Mouse (Mus musculus) limb, embryonic 11.5 days (tissue): ENCODE results near the gene Gm1123. TPM values are rescaled to one million over a fixed set of nuclear protein-coding genes. Genes with fewer than 3 reads are reported as not detected.

Source experiments
- ATAC-seq: fragments of 200-750 bp; cut with Nextera tagmentation; 2 replicates; pipeline ENCODE4 v1.8.0; 2017; ENCODE audit warnings: low read depth; ENCODE audit not compliant: insufficient number of reproducible peaks, low FRiP score, low TSS enrichment
- DNase-seq: peaks from one replicate; pipeline ENCODE4 v3.0.0-alpha.2; 2015; ENCODE audit warnings: low spot score
- H3K27ac ChIP-seq: fragments of 300-500 bp; sonication (generic); replicated peaks from 2 replicates; pipeline ENCODE4 v1.5.1; 2014; ENCODE audit warnings: low read depth, mild to moderate bottlenecking, low read length
- H3K27me3 ChIP-seq: fragments of 300-500 bp; sonication (generic); 2 replicates; pipeline ENCODE4 v1.6.1; 2014; ENCODE audit warnings: mild to moderate bottlenecking, low read length, mixed read lengths; ENCODE audit not compliant: control insufficient read depth, insufficient read depth
- H3K36me3 ChIP-seq: fragments of 300-500 bp; sonication (generic); 2 replicates; pipeline ENCODE4 v1.6.1; 2014; ENCODE audit warnings: mild to moderate bottlenecking, low read length, moderate library complexity, mixed read lengths; ENCODE audit not compliant: control insufficient read depth, insufficient read depth
- H3K4me1 ChIP-seq: fragments of 300-500 bp; sonication (generic); 2 replicates; pipeline ENCODE4 v1.6.1; 2014; ENCODE audit warnings: low read length, mixed read lengths; ENCODE audit not compliant: control insufficient read depth, insufficient read depth
- H3K4me2 ChIP-seq: fragments of 300-500 bp; sonication (generic); 2 replicates; pipeline ENCODE4 v1.6.1; 2014; ENCODE audit warnings: low read depth, mild to moderate bottlenecking, moderate library complexity; ENCODE audit not compliant: severe bottlenecking
- H3K4me3 ChIP-seq: fragments of 300-500 bp; sonication (generic); 2 replicates; pipeline ENCODE4 v1.5.1; 2014; ENCODE audit warnings: low read depth, low read length
- H3K9ac ChIP-seq: fragments of 300-500 bp; sonication (generic); 2 replicates; pipeline ENCODE4 v1.6.1; 2014; ENCODE audit warnings: mild to moderate bottlenecking, low read length
- H3K9me3 ChIP-seq: fragments of 300-500 bp; sonication (generic); 2 replicates; pipeline ENCODE4 v1.6.1; 2016; ENCODE audit warnings: low read length; ENCODE audit not compliant: control insufficient read depth
- whole genome bisulfite sequencing: fragments of 180-500 bp; shearing (Covaris S2); extraction: QIAGEN DNeasy Blood & Tissue Kit; methylation state at CpG from one replicate; pipeline ENCODE4 v1.1.7; 2014; 5-methylcytosine and 5-hydroxymethylcytosine counted together
- polyA plus RNA-seq: library from polyadenylated mRNA; unstranded; fragments of >200 nt; fragmentation: Nextera tagmentation; extraction: Ambion mirVana; gene quantifications from 2 replicates; pipeline ENCODE4 v1.2.1, GENCODE M21; 2014

Gene Gm1123
- polyA plus RNA-seq, 1 experiment from 2014 or later = not detected

GRCm38 (mm10) chr9:99021166-99021565, 14.3 kb downstream of the Gm1123 start:
- Histone ChIP-seq H3K4me2 (no peak overlapping the region), H3K9ac (no peak overlapping the region), H3K4me1 (no peaks in the 10 kb centered on the region), H3K9me3 (no peaks in the 10 kb centered on the region), H3K36me3 (no peaks in the 10 kb centered on the region), H3K27me3 (no peaks in the 10 kb centered on the region), H3K27ac (no peak overlapping the region), H3K4me3 (no peak overlapping the region)
- no peak for ATAC-seq
- 55% methylated on average over 5 of the region's 5 CpGs for WGBS
- no peak for DNase-seq

DNA sequence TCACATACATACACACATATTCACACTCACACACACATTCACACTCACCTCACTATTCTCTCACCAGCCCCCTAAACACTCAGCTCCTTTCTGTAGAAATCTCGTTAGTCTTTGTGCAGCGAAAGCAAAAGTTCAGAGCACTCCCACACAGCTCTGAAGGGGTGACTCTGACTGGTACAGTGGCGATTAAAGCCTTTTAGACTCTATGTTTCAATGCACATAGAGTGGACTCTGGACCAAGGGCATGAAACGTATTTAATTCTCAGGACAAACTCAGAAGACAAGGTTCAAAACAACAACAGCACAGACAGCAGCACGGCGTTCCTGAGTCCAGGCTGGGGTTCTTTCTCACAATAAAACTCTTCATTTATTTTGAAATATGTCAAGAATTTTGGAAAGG, 17.8 kb downstream of the Gm1123 start:
- Histone ChIP-seq H3K27ac (no peak overlapping the region), H3K36me3 (no peaks in the 10 kb centered on the region), H3K4me1 (no peaks in the 10 kb centered on the region), H3K27me3 (no peaks in the 10 kb centered on the region), H3K9me3 (no peaks in the 10 kb centered on the region), H3K4me2 (no peak overlapping the region), H3K9ac (no peak overlapping the region), H3K4me3 (no peak overlapping the region)
- ATAC-seq = no peak
- no peak for DNase-seq
- WGBS = 83% methylated on average over 6 of the region's 6 CpGs

- 76% methylated on average over 3 of the region's 3 CpGs for WGBS
- Histone ChIP-seq H3K4me1 (peaks cover 3% of the 10 kb centered on the region; the same call in 1 of the 2 replicates), H3K9ac (no peak overlapping the region), H3K27ac (no peak overlapping the region), H3K4me2 (no peak overlapping the region), H3K9me3 (no peaks in the 10 kb centered on the region), H3K27me3 (no peaks in the 10 kb centered on the region), H3K4me3 (no peak overlapping the region), H3K36me3 (no peaks in the 10 kb centered on the region)
- ATAC-seq = no peak
- DNase-seq = no peak
Observed at GRCm38 (mm10) chr9:99016759-99017158, 18.8 kb downstream of the Gm1123 start.

- Histone ChIP-seq H3K9ac (no peak overlapping the region), H3K4me1 (peaks cover 3% of the 10 kb centered on the region; the same call in 1 of the 2 replicates), H3K4me2 (no peak overlapping the region), H3K36me3 (no peaks in the 10 kb centered on the region), H3K27me3 (no peaks in the 10 kb centered on the region), H3K9me3 (no peaks in the 10 kb centered on the region), H3K4me3 (no peak overlapping the region), H3K27ac (no peak overlapping the region)
- 75% methylated on average over 3 of the region's 3 CpGs for WGBS
- DNase-seq = no peak
- no peak for ATAC-seq
Observed at GRCm38 (mm10) chr9:99016301-99016700, 19.2 kb downstream of the Gm1123 start.

GRCm38 (mm10) chr9:99009898-99010199, 25.7 kb downstream of the Gm1123 start:
- Histone ChIP-seq H3K9ac (no peak overlapping the region), H3K4me2 (no peak overlapping the region), H3K4me1 (peaks cover 3% of the 10 kb centered on the region; the same call in 1 of the 2 replicates), H3K4me3 (no peak overlapping the region), H3K36me3 (no peaks in the 10 kb centered on the region), H3K27ac (no peak overlapping the region), H3K9me3 (no peaks in the 10 kb centered on the region), H3K27me3 (no peaks in the 10 kb centered on the region)
- ATAC-seq = no peak
- WGBS = 86% methylated on average over 3 of the region's 3 CpGs
- DNase-seq = no peak

- ATAC-seq = no peak
- no peak overlapping the region for H3K9ac ChIP-seq
- WGBS = 82% methylated on average over 12 of the region's 12 CpGs
Observed at GRCm38 (mm10) chr9:99009069-99009897, 26.2 kb downstream of the Gm1123 start.

DNA sequence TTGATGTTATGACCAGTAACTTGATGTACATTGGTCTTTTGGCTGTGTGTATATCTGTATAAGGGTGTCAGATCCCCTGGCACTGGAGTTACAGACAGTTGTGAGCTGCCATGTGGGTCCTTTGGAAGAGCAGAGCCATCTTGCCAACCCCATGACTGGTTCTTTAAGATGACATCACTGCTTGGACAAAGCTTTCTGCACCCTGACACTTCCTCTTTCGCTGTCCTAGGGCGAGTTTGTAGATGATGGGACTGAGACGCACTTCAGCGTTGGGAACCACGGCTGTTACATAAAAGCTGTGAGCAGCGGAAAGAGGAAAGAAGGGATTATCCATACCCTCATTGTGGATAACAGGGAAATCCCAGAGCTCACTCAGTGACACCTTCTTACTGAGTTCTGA, 34.2 kb downstream of the Gm1123 start:
- ATAC-seq = no peak
- Histone ChIP-seq H3K9me3 (no peaks in the 10 kb centered on the region), H3K4me3 (no peak overlapping the region), H3K27ac (no peak overlapping the region), H3K4me2 (no peak overlapping the region), H3K4me1 (no peaks in the 10 kb centered on the region), H3K27me3 (no peaks in the 10 kb centered on the region), H3K9ac (no peak overlapping the region), H3K36me3 (peaks cover 2% of the 10 kb centered on the region; the same call in 1 of the 2 replicates)
- DNase-seq = no peak
- WGBS = 95% methylated on average over 6 of the region's 6 CpGs

More at GRCm38 (mm10) chr9:99009069-99009897, 26.2 kb downstream of the Gm1123 start:
- H3K9me3 ChIP-seq = no peaks in the 10 kb centered on the region
- H3K4me2 ChIP-seq = no peak overlapping the region
- no peaks in the 10 kb centered on the region for H3K36me3 ChIP-seq
- DNase-seq = no peak
- no peaks in the 10 kb centered on the region for H3K27me3 ChIP-seq
- peaks cover 3% of the 10 kb centered on the region; the same call in 1 of the 2 replicates for H3K4me1 ChIP-seq
- no peak overlapping the region for H3K27ac ChIP-seq
- no peak overlapping the region for H3K4me3 ChIP-seq

DNA sequence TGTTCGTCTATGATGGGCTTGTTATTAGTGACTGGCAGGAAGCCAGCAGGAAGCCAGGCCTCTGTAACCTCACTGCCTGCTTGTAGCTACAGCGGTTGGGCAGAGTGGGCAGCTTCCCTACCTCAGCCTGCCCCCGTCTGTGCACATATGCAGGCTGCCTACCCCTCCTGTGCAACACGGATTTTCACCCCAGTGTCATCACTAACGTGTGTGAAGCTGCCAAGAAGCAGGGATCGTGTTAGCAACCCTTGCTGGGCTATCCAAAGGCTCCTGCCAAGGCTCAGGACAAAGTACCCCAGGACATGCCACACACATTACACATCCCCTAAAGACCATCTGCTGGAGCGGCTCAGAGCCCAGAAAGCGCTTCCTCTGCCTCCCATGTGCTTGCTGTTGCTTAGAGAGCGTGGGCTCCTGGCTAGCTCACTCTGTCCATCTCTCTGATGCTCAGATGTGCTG, 35.6 kb downstream of the Gm1123 start:
- no peaks in the 10 kb centered on the region for H3K27me3 ChIP-seq
- no peak overlapping the region for H3K4me3 ChIP-seq
- no peak overlapping the region for H3K9ac ChIP-seq
- no peaks in the 10 kb centered on the region for H3K9me3 ChIP-seq
- H3K4me2 ChIP-seq = no peak overlapping the region
- H3K36me3 ChIP-seq = peaks cover 2% of the 10 kb centered on the region; the same call in 1 of the 2 replicates
- no peak for DNase-seq
- WGBS = 86% methylated on average over 9 of the region's 9 CpGs
- no peaks in the 10 kb centered on the region for H3K4me1 ChIP-seq
- no peak for ATAC-seq
- no peak overlapping the region for H3K27ac ChIP-seq
